ENCODE assay signal across 15 mouse cellular contexts in genomic region chr9:60612260-60612659, GRCm38 (mm10).
"Had no signal": no experiment of that assay in that cellular context is flagged by ENCODE, and none has a peak within 500 bp of the region (broad histone marks: within the 10 kb centered on the region; RNA-seq: fewer than 3 reads in every experiment).

No protein-coding gene starts in this region.

- H3K4me1 ChIP-seq: liver, embryonic 12.5 days; megakaryocyte, embryonic 14.5 days; midbrain, embryonic 13.5 days; midbrain, embryonic 15.5 days; neural tube, embryonic 12.5 days; stomach, embryonic 15.5 days had no signal

- H3K9ac ChIP-seq: liver, embryonic 12.5 days; liver, embryonic 14.5 days; lung, embryonic 14.5 days; midbrain, embryonic 13.5 days; midbrain, embryonic 15.5 days; neural tube, embryonic 12.5 days; stomach, embryonic 15.5 days had no signal

- H3K36me3 ChIP-seq: liver, embryonic 12.5 days; stomach, embryonic 15.5 days had no signal

- H3K4me2 ChIP-seq: liver, embryonic 12.5 days; lung, embryonic 14.5 days; midbrain, embryonic 11.5 days; midbrain, embryonic 13.5 days; midbrain, embryonic 15.5 days; neural tube, embryonic 12.5 days; stomach, embryonic 15.5 days had no signal

- H3K27ac ChIP-seq: liver, embryonic 12.5 days; liver, embryonic 14.5 days; midbrain, embryonic 13.5 days; midbrain, embryonic 15.5 days; neural tube, embryonic 12.5 days; stomach, embryonic 15.5 days; stomach, postnatal 0 days had no signal

- H3K4me3 ChIP-seq: liver, embryonic 12.5 days; megakaryocyte, embryonic 14.5 days; midbrain, embryonic 13.5 days; midbrain, embryonic 15.5 days; neural tube, embryonic 12.5 days; stomach, embryonic 15.5 days had no signal

- DNase-seq: liver; lung, embryonic 14.5 days; right cerebral cortex, postnatal 14 days; thymus, adult 2 months; thymus, postnatal 14 days; thymus, postnatal 36 days had no signal

- H3K9me3 ChIP-seq: liver, embryonic 12.5 days; megakaryocyte, embryonic 14.5 days; midbrain, embryonic 13.5 days; midbrain, embryonic 15.5 days; neural tube, embryonic 12.5 days; stomach, embryonic 15.5 days had no signal

- H3K27me3 ChIP-seq: liver, embryonic 12.5 days; midbrain, embryonic 13.5 days; midbrain, embryonic 15.5 days; neural tube, embryonic 12.5 days; stomach, embryonic 15.5 days had no signal

- ATAC-seq: liver, embryonic 12.5 days; midbrain, embryonic 13.5 days; midbrain, embryonic 15.5 days had no signal
